Mouse (Mus musculus): Measurements from ENCODE around the gene Wdr91. TPM values are rescaled to one million over a fixed set of nuclear protein-coding genes. Genes with fewer than 3 reads are reported as not detected.
A peak's percentile ranks its signal among the peaks of the same experiment; 100 is the strongest.

Wdr91 gene
- polyA plus RNA-seq, 1 experiment from 2014 or later: 19.9 TPM

DNA sequence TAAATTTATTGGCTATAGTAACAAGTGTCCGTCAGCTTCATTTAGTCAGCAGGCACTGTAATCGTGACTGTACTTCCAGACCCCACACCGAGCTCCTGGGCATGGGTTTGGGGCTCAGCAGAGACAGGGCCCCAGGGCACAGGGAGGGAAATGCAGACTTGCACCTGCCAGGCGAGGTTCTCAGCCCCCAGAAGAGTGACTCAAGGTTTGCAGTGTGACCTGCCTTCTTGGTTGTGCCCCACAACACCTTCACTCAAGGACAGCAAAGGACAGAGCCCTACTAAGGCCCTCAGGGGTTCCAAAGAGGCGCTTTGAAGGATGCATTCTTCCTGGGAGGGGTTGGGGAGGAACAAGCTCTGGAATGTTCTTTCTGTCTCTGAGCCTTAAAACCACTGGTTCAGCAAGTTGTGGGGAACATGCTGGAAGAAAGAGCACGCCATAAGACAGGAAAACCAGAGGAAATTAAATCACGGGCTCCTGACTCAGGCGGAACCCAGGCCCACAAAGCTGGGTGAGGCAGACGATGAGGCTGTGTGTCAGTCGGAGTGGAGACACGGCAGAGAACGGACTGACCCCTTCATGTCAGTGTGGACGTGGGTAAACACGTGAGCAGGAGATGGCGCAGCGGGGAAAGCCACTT is 31.5 kb downstream of the Wdr91 start:
- Histone ChIP-seq H3K4me1 (ENCODE audit: insufficient read depth, low read depth, low read length) (peaks cover 12% of the 10 kb centered on the region; the same call in 1 of the 2 replicates), H3K36me3 (ENCODE audit: insufficient read depth, low read length) (0 out of 2 replicates have a peak, but pooled peaks cover 4% of the 10 kb centered on the region)
- 90% methylated on average over 16 of the region's 16 CpGs for WGBS

DNA sequence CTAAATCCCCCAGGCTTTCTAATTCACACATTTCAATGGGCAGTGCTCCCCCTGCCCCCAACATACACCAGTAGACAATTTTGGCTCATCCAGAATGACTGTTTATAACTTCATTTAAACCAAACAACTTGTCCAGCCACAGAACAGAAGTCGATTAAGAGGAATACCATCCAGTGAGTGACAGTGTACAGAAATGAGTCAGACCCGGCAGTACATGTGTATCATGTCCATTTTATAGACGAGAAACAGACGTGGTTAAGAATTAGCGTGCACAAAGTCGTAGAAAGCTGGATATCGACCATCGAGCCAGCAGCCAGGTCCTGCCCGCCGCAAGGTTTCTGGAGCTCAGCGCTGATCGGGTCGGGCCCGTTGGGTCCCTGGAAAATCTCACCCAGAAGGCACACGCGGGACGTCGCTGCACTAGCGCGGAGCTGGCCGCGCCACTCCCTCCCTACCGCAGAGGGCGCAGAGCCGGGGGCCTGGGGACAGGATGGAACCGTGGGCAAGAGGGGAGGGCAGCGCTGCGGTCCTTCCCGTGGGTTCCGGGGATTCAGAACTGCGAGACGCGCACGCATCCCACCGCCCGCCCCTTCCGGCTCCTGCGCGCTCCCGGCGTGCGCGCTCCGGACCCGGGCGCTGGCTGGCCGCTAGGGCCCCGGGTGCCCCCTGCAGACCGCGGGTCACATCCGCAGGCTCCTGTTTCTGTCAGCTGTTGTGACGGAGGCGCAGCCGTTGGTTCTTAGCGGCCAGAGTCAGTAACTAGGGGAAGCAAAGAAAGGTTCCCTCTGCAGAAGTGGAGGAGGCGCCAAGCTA is 33.0 kb downstream of the Wdr91 start, which contains the start of gene Cyren:
TSS of gene Cyren (minus strand) at position 552 of the 813 bp plus-strand sequence.
- H3K27me3 ChIP-seq (replicated peaks; ENCODE audit: insufficient read depth, low read length): no peaks in the 10 kb centered on the region

More for the DNA sequence above, 31.5 kb downstream of the Wdr91 start:
- DNase-seq (ENCODE audit: low spot score) (no peak), ATAC-seq (no peak)
- no peak overlapping the region for H3K4me3 ChIP-seq (ENCODE audit: low read depth, low read length)
- no peaks in the 10 kb centered on the region for H3K27me3 ChIP-seq (replicated peaks; ENCODE audit: insufficient read depth, low read length)
- no peaks in the 10 kb centered on the region for H3K9me3 ChIP-seq (ENCODE audit: low read length)
- TF ChIP-seq EP300 (IDR thresholded peaks at IDR 0.05): no peak
- no peak overlapping the region for H3K9ac ChIP-seq (replicated peaks; ENCODE audit: low read depth)
- H3K27ac ChIP-seq (ENCODE audit: low read length): no peak overlapping the region
- no peak overlapping the region for H3K4me2 ChIP-seq (replicated peaks; ENCODE audit: low read depth, low read length)

DNA sequence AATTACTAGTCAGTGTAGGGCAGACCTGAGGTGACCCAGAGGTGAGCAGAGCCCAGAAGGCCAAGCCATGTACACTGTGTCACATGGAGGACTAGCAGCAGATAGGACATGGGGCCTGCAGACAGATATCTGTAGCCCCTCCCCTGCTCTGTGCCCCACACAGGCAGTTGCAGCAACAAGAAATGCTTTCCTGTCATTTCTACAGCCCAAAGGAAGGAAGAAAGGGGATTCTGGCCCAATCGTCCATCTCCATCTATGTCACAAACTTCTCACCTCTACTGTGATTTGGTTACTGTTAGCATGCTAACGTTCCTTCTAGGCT is 33.9 kb downstream of the Wdr91 start:
- Histone ChIP-seq H3K4me2 (replicated peaks; ENCODE audit: low read depth, low read length) (peak overlapping the region; percentile 68), H3K27me3 (replicated peaks; ENCODE audit: insufficient read depth, low read length) (no peaks in the 10 kb centered on the region), H3K4me3 (ENCODE audit: low read depth, low read length) (no peak overlapping the region), H3K4me1 (ENCODE audit: insufficient read depth, low read depth, low read length) (peaks cover 12% of the 10 kb centered on the region; the same call in 1 of the 2 replicates), H3K9me3 (ENCODE audit: low read length) (no peaks in the 10 kb centered on the region), H3K27ac (ENCODE audit: low read length) (peak overlapping the region; percentile 95; the same call in 1 of the 2 replicates), H3K9ac (replicated peaks; ENCODE audit: low read depth) (no peak overlapping the region), H3K36me3 (ENCODE audit: insufficient read depth, low read length) (peaks cover 5% of the 10 kb centered on the region; the same call in 1 of the 2 replicates)
- no peak for TF ChIP-seq CTCF (IDR thresholded peaks at IDR 0.05)
- no peak for DNase-seq (ENCODE audit: low spot score)
- ATAC-seq: no peak
- WGBS: 23% methylated on average over 2 of the region's 2 CpGs

More for the DNA sequence above, 33.0 kb downstream of the Wdr91 start, which contains the start of gene Cyren:
- H3K4me3 ChIP-seq (ENCODE audit: low read depth, low read length): peak within 1 kb of the TSS; percentile 62
- WGBS: 2% methylated on average over 40 of the region's 56 CpGs
- TF ChIP-seq CTCF (IDR thresholded peaks at IDR 0.05) (peak; percentile 75), EP300 (IDR thresholded peaks at IDR 0.05) (no peak)
- peak; percentile 94 for ATAC-seq
- H3K9me3 ChIP-seq (ENCODE audit: low read length): no peaks in the 10 kb centered on the region
- H3K27ac ChIP-seq (ENCODE audit: low read length): peak within 1 kb of the TSS; percentile 95
- H3K4me1 ChIP-seq (ENCODE audit: insufficient read depth, low read depth, low read length): peaks cover 12% of the 10 kb centered on the region; the same call in 1 of the 2 replicates
- DNase-seq (ENCODE audit: low spot score): peak; percentile 97
- H3K36me3 ChIP-seq (ENCODE audit: insufficient read depth, low read length): peaks cover 3% of the 10 kb centered on the region; the same call in 1 of the 2 replicates
- peak within 1 kb of the TSS; percentile 73 for H3K9ac ChIP-seq (replicated peaks; ENCODE audit: low read depth)
- peak within 1 kb of the TSS; percentile 68 for H3K4me2 ChIP-seq (replicated peaks; ENCODE audit: low read depth, low read length)

DNA sequence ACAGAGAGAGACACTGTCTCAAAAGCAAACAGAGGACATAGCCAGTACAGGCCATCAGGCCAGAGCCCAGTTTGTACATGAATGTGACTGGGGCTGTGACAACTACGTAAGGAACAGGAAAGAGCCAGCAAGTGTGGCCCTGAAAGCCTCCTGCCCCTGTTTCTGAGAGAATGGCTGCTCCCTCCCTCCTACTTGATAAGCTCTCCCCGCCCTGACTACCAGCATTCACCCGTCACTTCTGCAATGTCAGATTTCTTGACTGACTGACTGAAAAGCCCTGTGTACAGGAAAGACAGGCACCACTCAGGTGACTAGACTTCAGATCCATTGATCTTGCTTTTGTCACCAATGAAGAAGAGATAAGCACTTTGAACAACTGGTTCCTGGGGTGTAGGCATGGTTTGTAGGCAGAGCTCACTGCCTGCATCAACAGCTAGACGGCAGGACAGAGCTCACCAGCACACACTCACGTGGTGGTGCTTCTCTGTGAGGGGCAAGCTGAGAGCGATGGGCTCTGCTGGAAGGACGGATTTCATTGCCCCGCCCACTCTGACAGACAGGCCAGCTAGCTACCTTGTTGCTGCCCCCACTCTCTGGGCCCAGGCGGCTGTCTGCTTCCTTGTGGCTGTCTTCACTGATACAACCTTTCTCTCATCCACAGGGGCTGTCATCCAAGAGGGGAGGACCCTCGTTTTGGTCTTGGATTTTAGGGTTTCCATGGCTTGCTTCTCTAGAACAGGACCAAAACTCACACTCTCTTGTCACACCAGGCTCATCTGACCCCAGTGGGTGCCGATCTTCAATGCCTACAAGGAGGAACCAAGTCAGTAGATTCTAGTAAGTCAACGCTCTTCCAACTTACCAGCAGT is 34.5 kb downstream of the Wdr91 start:
- no peaks in the 10 kb centered on the region for H3K9me3 ChIP-seq (ENCODE audit: low read length)
- H3K27ac ChIP-seq (ENCODE audit: low read length): peak overlapping the region; percentile 95
- no peak overlapping the region for H3K9ac ChIP-seq (replicated peaks; ENCODE audit: low read depth)
- 44% methylated on average over 12 of the region's 12 CpGs for WGBS
- H3K4me2 ChIP-seq (replicated peaks; ENCODE audit: low read depth, low read length): no peak overlapping the region
- H3K4me1 ChIP-seq (ENCODE audit: insufficient read depth, low read depth, low read length): peaks cover 12% of the 10 kb centered on the region; the same call in 1 of the 2 replicates
- DNase-seq (ENCODE audit: low spot score): peak; percentile 30
- H3K36me3 ChIP-seq (ENCODE audit: insufficient read depth, low read length): peaks cover 5% of the 10 kb centered on the region; the same call in 1 of the 2 replicates
- TF ChIP-seq CTCF (IDR thresholded peaks at IDR 0.05): peak; percentile 54
- TF ChIP-seq EP300 (IDR thresholded peaks at IDR 0.05): no peak
- H3K4me3 ChIP-seq (ENCODE audit: low read depth, low read length): no peak overlapping the region
- no peaks in the 10 kb centered on the region for H3K27me3 ChIP-seq (replicated peaks; ENCODE audit: insufficient read depth, low read length)
- ATAC-seq: no peak

DNA sequence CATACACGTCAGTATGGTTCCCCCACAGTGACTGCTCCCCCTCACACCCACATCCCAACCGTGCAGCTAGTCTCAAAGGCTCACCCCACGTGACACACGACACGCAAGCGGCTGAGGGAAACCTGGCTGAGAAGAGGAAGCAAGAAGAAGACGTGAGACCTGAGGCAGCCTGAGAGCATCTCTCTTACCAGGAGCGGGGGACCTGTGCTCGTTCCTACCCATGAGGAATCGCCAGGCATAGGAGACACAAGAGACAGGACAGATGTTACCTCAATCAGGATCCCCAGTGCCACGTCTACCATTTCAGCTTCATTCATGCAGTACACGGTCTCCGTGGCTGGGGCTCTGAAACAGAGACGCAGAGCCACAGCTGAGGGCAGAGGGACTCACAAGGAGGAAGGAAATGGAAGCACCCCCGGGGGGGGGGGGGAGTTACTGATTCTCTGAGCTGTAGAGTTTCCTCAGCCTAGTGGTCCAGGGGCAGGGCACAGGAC is 35.4 kb downstream of the Wdr91 start:
- Histone ChIP-seq H3K4me1 (ENCODE audit: insufficient read depth, low read depth, low read length) (peaks cover 12% of the 10 kb centered on the region; the same call in 1 of the 2 replicates), H3K27me3 (replicated peaks; ENCODE audit: insufficient read depth, low read length) (no peaks in the 10 kb centered on the region), H3K27ac (ENCODE audit: low read length) (peak overlapping the region; percentile 89), H3K4me2 (replicated peaks; ENCODE audit: low read depth, low read length) (peak overlapping the region; percentile 27), H3K9ac (replicated peaks; ENCODE audit: low read depth) (no peak overlapping the region; the same call in 1 of the 2 replicates), H3K4me3 (ENCODE audit: low read depth, low read length) (no peak overlapping the region), H3K9me3 (ENCODE audit: low read length) (no peaks in the 10 kb centered on the region), H3K36me3 (ENCODE audit: insufficient read depth, low read length) (peaks cover 5% of the 10 kb centered on the region; the same call in 1 of the 2 replicates)
- DNase-seq (ENCODE audit: low spot score): no peak
- no peak for ATAC-seq
- TF ChIP-seq EP300 (IDR thresholded peaks at IDR 0.05) (no peak), CTCF (IDR thresholded peaks at IDR 0.05) (no peak)
- 72% methylated on average over 14 of the region's 15 CpGs for WGBS
